Mouse (Mus musculus): ENCODE data around the gene Tmc8. TPM values are rescaled to one million over a fixed set of nuclear protein-coding genes. Genes with fewer than 3 reads are reported as not detected.
"Not testable (repeated sequence)": the region's sequence is repeated elsewhere in the genome, so short reads cannot be mapped to it uniquely, and the experiment has no call there.

The Tmc8 gene
- polyA plus RNA-seq, 1 experiment from 2014 or later, result 3.7 TPM

DNA sequence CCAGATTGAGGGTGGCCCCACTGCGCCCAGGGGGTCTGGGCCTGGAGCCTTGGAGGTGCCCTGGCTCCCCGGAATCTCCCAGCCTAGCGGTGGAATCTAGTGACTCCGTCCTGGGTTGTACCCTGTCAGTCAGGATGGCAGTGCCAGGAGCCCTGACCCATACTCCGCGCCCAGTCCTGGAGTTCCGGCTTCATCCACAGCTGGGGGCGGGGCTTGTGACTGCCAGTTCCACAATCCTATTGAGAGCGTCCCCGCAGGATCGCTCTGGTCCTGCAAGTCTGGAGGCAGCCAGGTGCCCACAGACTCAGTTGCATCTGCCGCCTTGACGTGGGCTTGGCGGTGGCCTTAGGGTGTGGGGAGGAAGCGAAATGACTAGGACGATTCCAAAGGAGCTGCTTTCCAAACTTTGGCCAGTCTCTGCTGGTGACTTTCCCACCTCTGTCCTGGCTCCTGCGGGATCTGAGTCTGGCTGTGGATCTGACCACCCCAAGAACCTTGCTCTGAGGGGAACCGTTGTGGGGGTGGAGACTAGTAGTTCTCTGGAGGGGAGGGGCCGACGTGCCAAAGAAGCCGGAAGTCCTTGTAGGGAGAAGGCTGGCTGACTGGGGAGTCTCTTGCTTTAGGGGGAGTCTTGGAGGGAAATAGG is 28.6 kb downstream of the Tmc8 start:
- no peaks in the 10 kb centered on the region for H3K27me3 ChIP-seq (ENCODE audit: control insufficient read depth, insufficient read depth, low read length)
- peak overlapping the region; percentile 89 for H3K9ac ChIP-seq (ENCODE audit: low read length)
- H3K27ac ChIP-seq (ENCODE audit: low read length), result peak overlapping the region; percentile 89
- peaks cover 14% of the 10 kb centered on the region for H3K4me1 ChIP-seq (ENCODE audit: control insufficient read depth, insufficient read depth, low read length)
- H3K9me3 ChIP-seq (replicated peaks; ENCODE audit: control insufficient read depth, low read length), result no peaks in the 10 kb centered on the region
- peak overlapping the region; percentile 97 for H3K4me2 ChIP-seq (ENCODE audit: low read depth, low read length)
- peaks cover 8% of the 10 kb centered on the region; the same call in 1 of the 2 replicates for H3K36me3 ChIP-seq (ENCODE audit: control insufficient read depth, insufficient read depth, low read length)
- ATAC-seq (ENCODE audit: insufficient read depth, low FRiP score), result peak; percentile 88
- under 1% methylated on average over 21 of the region's 21 CpGs for WGBS
- peak overlapping the region; percentile 89 for H3K4me3 ChIP-seq (replicated peaks; ENCODE audit: low read length)

DNA sequence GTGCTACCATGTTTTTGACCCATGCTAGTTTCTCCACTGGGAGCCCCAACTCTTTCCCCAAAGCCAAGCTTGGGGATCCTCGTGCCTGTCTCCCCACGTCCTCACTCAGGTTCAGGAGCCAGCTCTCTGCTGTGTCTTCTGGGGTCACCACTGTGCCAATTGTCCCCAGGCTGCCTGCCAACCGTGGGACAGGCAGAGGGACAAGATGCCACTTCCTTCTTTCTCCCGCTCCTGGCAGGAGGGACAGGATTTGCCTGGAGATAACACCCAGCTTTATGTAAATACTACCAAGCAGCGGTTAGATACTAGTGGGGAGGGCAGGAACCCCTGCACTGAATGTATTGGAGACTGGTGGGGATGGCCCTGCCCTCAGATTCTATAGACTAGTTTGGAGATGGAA is 32.0 kb downstream of the Tmc8 start:
- Histone ChIP-seq H3K9ac (ENCODE audit: low read length) (no peak overlapping the region), H3K4me1 (ENCODE audit: control insufficient read depth, insufficient read depth, low read length) (peaks cover 14% of the 10 kb centered on the region), H3K27ac (ENCODE audit: low read length) (no peak overlapping the region), H3K4me2 (ENCODE audit: low read depth, low read length) (no peak overlapping the region), H3K4me3 (replicated peaks; ENCODE audit: low read length) (no peak overlapping the region), H3K27me3 (ENCODE audit: control insufficient read depth, insufficient read depth, low read length) (no peaks in the 10 kb centered on the region), H3K9me3 (replicated peaks; ENCODE audit: control insufficient read depth, low read length) (no peaks in the 10 kb centered on the region), H3K36me3 (ENCODE audit: control insufficient read depth, insufficient read depth, low read length) (peaks cover 14% of the 10 kb centered on the region; the same call in 1 of the 2 replicates)
- 56% methylated on average over 5 of the region's 5 CpGs for WGBS
- no peak for ATAC-seq (ENCODE audit: insufficient read depth, low FRiP score)

DNA sequence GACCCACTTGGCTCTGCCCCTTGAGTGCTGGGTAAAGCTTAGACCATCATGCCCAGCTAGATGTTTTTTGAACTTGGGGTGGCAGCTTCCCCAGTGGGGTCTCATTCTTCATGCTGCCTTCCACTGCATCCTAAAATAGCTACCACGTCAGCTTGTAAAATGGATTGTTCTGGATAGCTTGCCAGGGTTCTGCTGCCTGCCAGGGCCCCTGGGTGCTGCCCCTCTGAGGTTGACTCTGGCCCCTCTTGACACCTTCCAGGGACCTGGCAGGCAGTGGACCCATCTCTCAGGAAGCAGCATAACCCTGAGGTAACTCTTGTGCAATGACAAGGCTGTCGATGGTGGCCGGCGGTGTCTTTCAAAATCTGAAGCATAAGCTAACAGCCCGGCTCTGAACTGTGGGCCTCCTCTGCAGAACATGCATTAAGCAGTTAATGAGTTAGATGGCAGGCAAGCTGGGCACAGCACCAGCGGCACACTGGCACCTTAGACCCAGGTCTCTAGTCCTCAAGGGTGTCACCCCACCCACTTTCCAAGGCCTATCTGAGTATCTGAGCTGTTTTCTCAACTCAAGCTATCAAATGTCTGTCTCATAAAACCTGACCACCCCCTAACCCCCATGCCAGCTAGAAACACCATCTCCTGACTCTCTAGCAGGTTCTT is 33.0 kb downstream of the Tmc8 start:
- H3K9me3 ChIP-seq (replicated peaks; ENCODE audit: control insufficient read depth, low read length), result no peaks in the 10 kb centered on the region
- H3K4me3 ChIP-seq (replicated peaks; ENCODE audit: low read length), result no peak overlapping the region
- H3K4me2 ChIP-seq (ENCODE audit: low read depth, low read length), result no peak overlapping the region
- ATAC-seq (ENCODE audit: insufficient read depth, low FRiP score), result no peak
- no peaks in the 10 kb centered on the region for H3K27me3 ChIP-seq (ENCODE audit: control insufficient read depth, insufficient read depth, low read length)
- H3K9ac ChIP-seq (ENCODE audit: low read length), result no peak overlapping the region
- H3K4me1 ChIP-seq (ENCODE audit: control insufficient read depth, insufficient read depth, low read length), result peaks cover 10% of the 10 kb centered on the region
- peaks cover 14% of the 10 kb centered on the region; the same call in 1 of the 2 replicates for H3K36me3 ChIP-seq (ENCODE audit: control insufficient read depth, insufficient read depth, low read length)
- WGBS, result 81% methylated on average over 6 of the region's 6 CpGs
- no peak overlapping the region for H3K27ac ChIP-seq (ENCODE audit: low read length)

DNA sequence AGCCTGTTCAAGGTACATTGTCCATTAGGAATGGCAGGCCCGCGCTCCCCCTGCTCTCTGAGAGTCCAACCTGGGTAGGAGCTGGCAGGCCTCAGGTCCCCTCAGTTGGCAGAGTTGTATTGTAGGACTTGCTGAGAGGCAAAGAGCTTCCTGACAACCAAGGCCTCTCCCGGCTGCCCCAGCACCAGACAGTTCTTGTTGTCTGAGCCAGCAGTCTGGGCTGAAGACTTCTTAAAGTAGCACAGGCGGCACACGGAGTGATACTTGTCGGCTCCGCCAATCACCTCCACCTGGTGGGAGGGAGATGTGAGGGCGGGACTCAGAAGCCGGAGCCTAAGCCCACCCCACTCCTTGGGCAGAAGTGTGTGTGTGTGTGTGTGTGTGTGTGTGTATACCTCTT is 34.0 kb downstream of the Tmc8 start:
- WGBS, result 71% methylated on average over 9 of the region's 9 CpGs
- H3K9ac ChIP-seq (ENCODE audit: low read length); H3K9me3 ChIP-seq (replicated peaks; ENCODE audit: control insufficient read depth, low read length); H3K4me3 ChIP-seq (replicated peaks; ENCODE audit: low read length); H3K27me3 ChIP-seq (ENCODE audit: control insufficient read depth, insufficient read depth, low read length); H3K27ac ChIP-seq (ENCODE audit: low read length); H3K4me2 ChIP-seq (ENCODE audit: low read depth, low read length); ATAC-seq (ENCODE audit: insufficient read depth, low FRiP score); H3K4me1 ChIP-seq (ENCODE audit: control insufficient read depth, insufficient read depth, low read length): not testable (repeated sequence)
- H3K36me3 ChIP-seq (ENCODE audit: control insufficient read depth, insufficient read depth, low read length), result peaks cover 14% of the 10 kb centered on the region; the same call in 1 of the 2 replicates

DNA sequence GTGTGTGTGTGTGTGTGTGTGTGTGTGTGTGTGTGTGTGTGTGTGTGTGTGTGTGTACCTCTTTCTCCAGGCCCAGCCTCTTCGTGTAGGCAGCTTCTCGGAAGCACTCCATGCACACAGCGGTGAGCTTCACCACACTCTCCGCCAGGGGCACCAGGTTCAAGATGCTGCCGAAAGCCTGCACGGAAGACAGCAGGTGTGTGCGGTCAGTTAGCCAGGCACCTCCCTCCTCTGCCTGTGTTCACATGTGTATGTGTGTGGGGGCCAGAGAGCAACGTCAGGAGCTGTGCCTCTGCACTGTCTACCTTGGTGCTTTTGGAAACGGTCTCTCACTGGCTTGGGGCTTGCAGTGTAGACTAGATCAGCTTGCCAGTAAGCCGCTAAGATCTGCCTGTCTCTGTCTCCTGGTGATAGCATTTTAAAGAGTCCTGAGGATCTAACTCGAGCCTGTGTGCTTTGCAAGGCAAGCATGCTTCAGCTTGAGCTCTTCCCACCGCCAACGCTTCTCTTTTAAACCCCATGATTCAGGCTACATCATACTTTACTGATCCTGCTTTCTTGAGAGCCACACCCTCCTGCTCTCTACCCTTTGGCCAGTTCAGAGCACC is 34.6 kb downstream of the Tmc8 start:
- Histone ChIP-seq H3K36me3 (ENCODE audit: control insufficient read depth, insufficient read depth, low read length) (peaks cover 14% of the 10 kb centered on the region; the same call in 1 of the 2 replicates), H3K4me3 (replicated peaks; ENCODE audit: low read length) (no peak overlapping the region), H3K27ac (ENCODE audit: low read length) (no peak overlapping the region), H3K4me1 (ENCODE audit: control insufficient read depth, insufficient read depth, low read length) (peaks cover under 1% of the 10 kb centered on the region; the same call in 1 of the 2 replicates), H3K9me3 (replicated peaks; ENCODE audit: control insufficient read depth, low read length) (no peaks in the 10 kb centered on the region), H3K27me3 (ENCODE audit: control insufficient read depth, insufficient read depth, low read length) (no peaks in the 10 kb centered on the region), H3K9ac (ENCODE audit: low read length) (no peak overlapping the region), H3K4me2 (ENCODE audit: low read depth, low read length) (no peak overlapping the region)
- WGBS, result 85% methylated on average over 13 of the region's 13 CpGs
- ATAC-seq (ENCODE audit: insufficient read depth, low FRiP score), result no peak

DNA sequence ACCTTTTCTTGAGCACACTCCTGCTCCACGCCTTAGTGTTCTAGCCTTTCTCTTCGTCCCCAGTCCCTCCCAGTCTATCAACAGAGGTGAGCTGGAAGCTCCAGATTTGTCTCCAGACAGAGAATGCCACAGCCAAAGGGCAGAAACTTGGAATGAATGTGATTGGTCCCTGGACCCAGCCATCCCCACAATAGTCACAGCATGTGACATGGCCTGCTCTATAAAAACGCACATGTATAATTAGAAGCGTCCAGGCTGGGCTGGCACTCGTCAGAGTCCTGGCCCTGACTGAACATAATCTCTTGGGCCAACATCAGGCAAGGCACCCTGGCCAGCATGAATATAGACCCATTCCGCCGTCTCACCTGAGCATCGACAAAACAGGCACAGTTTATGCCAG is 37.2 kb downstream of the Tmc8 start:
- no peak overlapping the region for H3K4me3 ChIP-seq (replicated peaks; ENCODE audit: low read length)

GRCm38 (mm10) chr11:117820173-117820572 is 38.3 kb downstream of the Tmc8 start:
- H3K9me3 ChIP-seq (replicated peaks; ENCODE audit: control insufficient read depth, low read length), result no peaks in the 10 kb centered on the region
- peaks cover 25% of the 10 kb centered on the region for H3K4me1 ChIP-seq (ENCODE audit: control insufficient read depth, insufficient read depth, low read length)
- no peaks in the 10 kb centered on the region for H3K27me3 ChIP-seq (ENCODE audit: control insufficient read depth, insufficient read depth, low read length)
- 0 out of 2 replicates have a peak, but pooled peaks cover 5% of the 10 kb centered on the region for H3K36me3 ChIP-seq (ENCODE audit: control insufficient read depth, insufficient read depth, low read length)
- no peak overlapping the region for H3K9ac ChIP-seq (ENCODE audit: low read length)
- WGBS, result 79% methylated on average over 7 of the region's 7 CpGs
- no peak for ATAC-seq (ENCODE audit: insufficient read depth, low FRiP score)
- no peak overlapping the region for H3K27ac ChIP-seq (ENCODE audit: low read length)
- no peak overlapping the region for H3K4me2 ChIP-seq (ENCODE audit: low read depth, low read length)
- H3K4me3 ChIP-seq (replicated peaks; ENCODE audit: low read length), result no peak overlapping the region

More for the DNA sequence above, 37.2 kb downstream of the Tmc8 start:
- H3K4me2 ChIP-seq (ENCODE audit: low read depth, low read length), result no peak overlapping the region
- H3K27me3 ChIP-seq (ENCODE audit: control insufficient read depth, insufficient read depth, low read length), result no peaks in the 10 kb centered on the region
- peaks cover 17% of the 10 kb centered on the region for H3K4me1 ChIP-seq (ENCODE audit: control insufficient read depth, insufficient read depth, low read length)
- no peak overlapping the region for H3K9ac ChIP-seq (ENCODE audit: low read length)
- no peaks in the 10 kb centered on the region for H3K9me3 ChIP-seq (replicated peaks; ENCODE audit: control insufficient read depth, low read length)
- H3K36me3 ChIP-seq (ENCODE audit: control insufficient read depth, insufficient read depth, low read length), result 0 out of 2 replicates have a peak, but pooled peaks cover 5% of the 10 kb centered on the region
- H3K27ac ChIP-seq (ENCODE audit: low read length), result no peak overlapping the region
- ATAC-seq (ENCODE audit: insufficient read depth, low FRiP score), result no peak
- 84% methylated on average over 8 of the region's 8 CpGs for WGBS

DNA sequence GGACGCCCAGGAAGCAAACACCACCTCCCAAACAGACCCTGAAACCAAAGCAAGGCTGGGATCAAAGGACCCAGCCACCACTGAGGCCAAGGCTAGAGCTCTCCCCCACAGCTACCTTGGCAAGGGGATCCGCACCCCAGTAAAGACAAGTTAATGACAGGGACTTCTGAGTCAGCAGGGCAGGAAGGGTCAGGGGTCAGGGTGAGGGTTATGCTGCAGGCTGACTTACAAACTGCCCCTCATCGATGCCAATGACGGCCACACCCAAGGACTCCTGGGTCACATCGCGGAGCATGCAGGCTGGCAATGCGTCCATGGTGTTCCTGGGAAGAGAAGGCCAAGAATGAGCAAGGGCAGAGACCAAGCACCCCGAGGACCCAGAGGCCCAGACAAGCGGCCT is 40.0 kb downstream of the Tmc8 start:
- Histone ChIP-seq H3K4me3 (replicated peaks; ENCODE audit: low read length) (no peak overlapping the region), H3K27ac (ENCODE audit: low read length) (no peak overlapping the region), H3K4me2 (ENCODE audit: low read depth, low read length) (no peak overlapping the region), H3K36me3 (ENCODE audit: control insufficient read depth, insufficient read depth, low read length) (0 out of 2 replicates have a peak, but pooled peaks cover 3% of the 10 kb centered on the region), H3K4me1 (ENCODE audit: control insufficient read depth, insufficient read depth, low read length) (peaks cover 35% of the 10 kb centered on the region), H3K9ac (ENCODE audit: low read length) (no peak overlapping the region), H3K27me3 (ENCODE audit: control insufficient read depth, insufficient read depth, low read length) (no peaks in the 10 kb centered on the region), H3K9me3 (replicated peaks; ENCODE audit: control insufficient read depth, low read length) (no peaks in the 10 kb centered on the region)
- WGBS, result 83% methylated on average over 9 of the region's 9 CpGs
- ATAC-seq (ENCODE audit: insufficient read depth, low FRiP score), result no peak

DNA sequence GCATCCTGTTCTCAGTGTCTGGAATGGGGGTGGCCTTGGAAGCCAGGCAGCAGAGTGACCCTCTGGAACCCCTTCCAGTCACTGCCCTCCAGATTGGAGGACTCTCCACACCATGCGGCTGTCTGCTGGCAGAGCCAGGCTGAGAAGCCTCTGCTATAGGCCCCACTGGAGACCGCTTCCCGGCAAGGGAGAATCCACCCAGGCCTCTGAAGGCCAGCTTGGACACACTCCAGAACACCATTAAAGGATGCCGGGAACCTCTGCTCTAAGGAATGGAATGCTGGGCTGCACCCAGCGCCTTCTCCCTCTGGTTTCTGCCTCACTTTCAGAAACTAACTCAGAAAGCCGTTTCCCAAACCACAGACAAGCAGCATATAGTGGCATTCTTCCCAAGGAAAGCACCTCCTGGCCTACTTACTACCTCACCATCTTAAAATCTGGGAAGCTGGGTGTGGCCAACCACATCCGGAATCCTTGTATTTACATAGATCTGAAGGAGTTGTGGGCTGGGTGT is 40.9 kb downstream of the Tmc8 start:
- ATAC-seq (ENCODE audit: insufficient read depth, low FRiP score), result peak; percentile 15; the same call in 1 of the 2 replicates
- Histone ChIP-seq H3K27ac (ENCODE audit: low read length) (peak overlapping the region; percentile 73), H3K4me3 (replicated peaks; ENCODE audit: low read length) (no peak overlapping the region), H3K27me3 (ENCODE audit: control insufficient read depth, insufficient read depth, low read length) (no peaks in the 10 kb centered on the region), H3K36me3 (ENCODE audit: control insufficient read depth, insufficient read depth, low read length) (no peaks in the 10 kb centered on the region), H3K4me1 (ENCODE audit: control insufficient read depth, insufficient read depth, low read length) (peaks cover 44% of the 10 kb centered on the region), H3K9me3 (replicated peaks; ENCODE audit: control insufficient read depth, low read length) (no peaks in the 10 kb centered on the region), H3K9ac (ENCODE audit: low read length) (peak overlapping the region; percentile 22; the same call in 1 of the 2 replicates), H3K4me2 (ENCODE audit: low read depth, low read length) (peak overlapping the region; percentile 16; the same call in 1 of the 2 replicates)
- WGBS, result 37% methylated on average over 7 of the region's 7 CpGs

Measured in stomach, embryonic 16.5 days (tissue).